Comparison of ENCODE assay signal across 20 mouse cellular contexts in genomic region chr4:155591012-155591719, GRCm38 (mm10). TPM values are rescaled to one million over a fixed set of nuclear protein-coding genes. Genes with fewer than 3 reads are reported as not detected.
"Had no signal": no experiment of that assay in that cellular context is flagged by ENCODE, and none has a peak within 500 bp of the region (broad histone marks: within the 10 kb centered on the region; RNA-seq: fewer than 3 reads in every experiment).

No protein-coding gene starts in this region.

- H3K9ac ChIP-seq: liver, embryonic 15.5 days; lung, embryonic 15.5 days; midbrain, embryonic 13.5 days had no signal

- H3K9me3 ChIP-seq: limb, embryonic 10.5 days; liver, embryonic 15.5 days; lung, embryonic 15.5 days; midbrain, embryonic 13.5 days had no signal

- H3K27ac ChIP-seq: left cerebral cortex, adult 2 months; limb, embryonic 10.5 days; liver, embryonic 15.5 days; lung, embryonic 15.5 days; midbrain, embryonic 13.5 days had no signal

- H3K4me1 ChIP-seq: limb, embryonic 10.5 days; lung, embryonic 15.5 days; midbrain, embryonic 13.5 days had no signal

- H3K4me3 ChIP-seq: left cerebral cortex, adult 2 months; limb, embryonic 10.5 days; liver, embryonic 15.5 days; lung, embryonic 15.5 days; midbrain, embryonic 13.5 days had no signal

- H3K27me3 ChIP-seq: liver, embryonic 15.5 days; lung, embryonic 15.5 days; midbrain, embryonic 13.5 days had no signal

- DNase-seq: kidney, adult 8-10 months; kidney, postnatal 25 days; right cerebral cortex, postnatal 4 days; spleen, adult 18-20 months; thymus, adult 18-20 months; thymus, postnatal 14 days had no signal

- H3K4me2 ChIP-seq: liver, embryonic 15.5 days; lung, embryonic 15.5 days; midbrain, embryonic 13.5 days had no signal

- ATAC-seq: intestine, embryonic 16.5 days; midbrain, embryonic 13.5 days had no signal

RNA-seq across cellular contexts. Expression of gene Gm10563, which starts 54.0 kb away (rescaled TPM):
- total RNA-seq: layer of hippocampus, postnatal 25 days; left cerebral cortex, adult 2 months; left cerebral cortex, postnatal 14 days; megakaryocyte progenitor cell, adult 5-6 weeks; midbrain, postnatal 0 days had no signal
- polyA plus RNA-seq: intestine, embryonic 16.5 days; kidney, embryonic 16.5 days; limb, embryonic 10.5 days; limb, embryonic 14.5 days; liver, embryonic 15.5 days; lung, embryonic 15.5 days; midbrain, embryonic 13.5 days; midbrain, postnatal 0 days; neural tube, embryonic 14.5 days; stomach, embryonic 14.5 days had no signal
